Mouse (Mus musculus): ENCODE measurements around the gene Ccl11. TPM values are rescaled to one million over a fixed set of nuclear protein-coding genes. Genes with fewer than 3 reads are reported as not detected.

The Ccl11 gene
- 85.0 and 101 TPM in 2 replicates for polyA plus RNA-seq (2015; fragmentation: Nextera tagmentation; extraction: Ambion mirVana)

GRCm38 (mm10) chr11:82057646-82058045 is at the start of gene Ccl11:
Gene Ccl11, plus strand, starts transcription at chr11:82057823.
- no peaks in the 10 kb centered on the region for H3K9me3 ChIP-seq (ENCODE audit: control insufficient read depth, low read length)
- H3K36me3 ChIP-seq (ENCODE audit: control insufficient read depth, insufficient read depth, low read length), result no peaks in the 10 kb centered on the region
- no peak within 1 kb of the TSS for H3K27ac ChIP-seq (ENCODE audit: low read length)
- peak within 1 kb of the TSS; percentile 50 for H3K9ac ChIP-seq (ENCODE audit: low read length)
- H3K4me2 ChIP-seq (ENCODE audit: low read depth, low read length), result peak within 1 kb of the TSS; percentile 48
- H3K4me1 ChIP-seq (replicated peaks; ENCODE audit: control insufficient read depth, insufficient read depth, low read length), result no peaks in the 10 kb centered on the region
- peak within 1 kb of the TSS; percentile 37 for H3K4me3 ChIP-seq (ENCODE audit: low read length)
- ATAC-seq (ENCODE audit: low read depth), result peak; percentile 83
- no peaks in the 10 kb centered on the region for H3K27me3 ChIP-seq (ENCODE audit: control insufficient read depth, insufficient read depth, low read depth, low read length)
- WGBS, result 56% methylated on average over 6 of the region's 6 CpGs

- peaks cover 5% of the 10 kb centered on the region; the same call in 1 of the 2 replicates for H3K4me1 ChIP-seq (replicated peaks; ENCODE audit: control insufficient read depth, insufficient read depth, low read length)
- 82% methylated on average over 3 of the region's 3 CpGs for WGBS
- no peak overlapping the region for H3K27ac ChIP-seq (ENCODE audit: low read length)
- H3K9ac ChIP-seq (ENCODE audit: low read length), result no peak overlapping the region
- H3K36me3 ChIP-seq (ENCODE audit: control insufficient read depth, insufficient read depth, low read length), result no peaks in the 10 kb centered on the region
- H3K9me3 ChIP-seq (ENCODE audit: control insufficient read depth, low read length), result no peaks in the 10 kb centered on the region
- no peaks in the 10 kb centered on the region for H3K27me3 ChIP-seq (ENCODE audit: control insufficient read depth, insufficient read depth, low read depth, low read length)
- H3K4me3 ChIP-seq (ENCODE audit: low read length), result no peak overlapping the region
- no peak overlapping the region for H3K4me2 ChIP-seq (ENCODE audit: low read depth, low read length)
- ATAC-seq (ENCODE audit: low read depth), result no peak
Observed at GRCm38 (mm10) chr11:82010115-82010514, 47.5 kb upstream of the Ccl11 start.

- no peaks in the 10 kb centered on the region for H3K27me3 ChIP-seq (ENCODE audit: control insufficient read depth, insufficient read depth, low read depth, low read length)
- H3K36me3 ChIP-seq (ENCODE audit: control insufficient read depth, insufficient read depth, low read length), result no peaks in the 10 kb centered on the region
- ATAC-seq (ENCODE audit: low read depth), result peak; percentile 29; the same call in 1 of the 2 replicates
- no peak overlapping the region for H3K9ac ChIP-seq (ENCODE audit: low read length)
- H3K27ac ChIP-seq (ENCODE audit: low read length), result no peak overlapping the region
- H3K9me3 ChIP-seq (ENCODE audit: control insufficient read depth, low read length), result no peaks in the 10 kb centered on the region
- 57% methylated on average over 8 of the region's 8 CpGs for WGBS
- peaks cover 4% of the 10 kb centered on the region; the same call in 1 of the 2 replicates for H3K4me1 ChIP-seq (replicated peaks; ENCODE audit: control insufficient read depth, insufficient read depth, low read length)
- no peak overlapping the region for H3K4me3 ChIP-seq (ENCODE audit: low read length)
- no peak overlapping the region for H3K4me2 ChIP-seq (ENCODE audit: low read depth, low read length)
Observed at GRCm38 (mm10) chr11:82011411-82012193, 46.0 kb upstream of the Ccl11 start.

- H3K4me3 ChIP-seq (ENCODE audit: low read length), result no peak overlapping the region
- H3K9me3 ChIP-seq (ENCODE audit: control insufficient read depth, low read length), result no peaks in the 10 kb centered on the region
- no peak for ATAC-seq (ENCODE audit: low read depth)
- no peak overlapping the region for H3K27ac ChIP-seq (ENCODE audit: low read length)
- 24% methylated on average over 1 of the region's 1 CpGs for whole genome bisulfite sequencing
- H3K4me2 ChIP-seq (ENCODE audit: low read depth, low read length), result no peak overlapping the region
- no peaks in the 10 kb centered on the region for H3K27me3 ChIP-seq (ENCODE audit: control insufficient read depth, insufficient read depth, low read depth, low read length)
- 0 out of 2 replicates have a peak, but pooled peaks cover 3% of the 10 kb centered on the region for H3K4me1 ChIP-seq (replicated peaks; ENCODE audit: control insufficient read depth, insufficient read depth, low read length)
- no peaks in the 10 kb centered on the region for H3K36me3 ChIP-seq (ENCODE audit: control insufficient read depth, insufficient read depth, low read length)
- H3K9ac ChIP-seq (ENCODE audit: low read length), result no peak overlapping the region
Observed at GRCm38 (mm10) chr11:82013756-82014155, 43.9 kb upstream of the Ccl11 start.

- Histone ChIP-seq H3K4me1 (replicated peaks; ENCODE audit: control insufficient read depth, insufficient read depth, low read length) (0 out of 2 replicates have a peak, but pooled peaks cover 3% of the 10 kb centered on the region), H3K9ac (ENCODE audit: low read length) (no peak overlapping the region), H3K9me3 (ENCODE audit: control insufficient read depth, low read length) (no peaks in the 10 kb centered on the region), H3K27ac (ENCODE audit: low read length) (no peak overlapping the region), H3K4me3 (ENCODE audit: low read length) (no peak overlapping the region), H3K27me3 (ENCODE audit: control insufficient read depth, insufficient read depth, low read depth, low read length) (no peaks in the 10 kb centered on the region), H3K36me3 (ENCODE audit: control insufficient read depth, insufficient read depth, low read length) (no peaks in the 10 kb centered on the region), H3K4me2 (ENCODE audit: low read depth, low read length) (no peak overlapping the region)
- WGBS, result 44% methylated on average over 2 of the region's 2 CpGs
- no peak for ATAC-seq (ENCODE audit: low read depth)
Observed at GRCm38 (mm10) chr11:82015066-82015465, 42.6 kb upstream of the Ccl11 start.

- Histone ChIP-seq H3K4me1 (replicated peaks; ENCODE audit: control insufficient read depth, insufficient read depth, low read length) (0 out of 2 replicates have a peak, but pooled peaks cover 3% of the 10 kb centered on the region), H3K4me2 (ENCODE audit: low read depth, low read length) (no peak overlapping the region), H3K9me3 (ENCODE audit: control insufficient read depth, low read length) (no peaks in the 10 kb centered on the region), H3K9ac (ENCODE audit: low read length) (no peak overlapping the region), H3K27ac (ENCODE audit: low read length) (no peak overlapping the region), H3K36me3 (ENCODE audit: control insufficient read depth, insufficient read depth, low read length) (no peaks in the 10 kb centered on the region), H3K27me3 (ENCODE audit: control insufficient read depth, insufficient read depth, low read depth, low read length) (no peaks in the 10 kb centered on the region), H3K4me3 (ENCODE audit: low read length) (no peak overlapping the region)
- no peak for ATAC-seq (ENCODE audit: low read depth)
- WGBS, result 75% methylated on average over 3 of the region's 3 CpGs
Observed at GRCm38 (mm10) chr11:82016181-82016780, 41.3 kb upstream of the Ccl11 start.

GRCm38 (mm10) chr11:82019389-82019788 is 38.2 kb upstream of the Ccl11 start:
- no peak for ATAC-seq (ENCODE audit: low read depth)
- no peaks in the 10 kb centered on the region for H3K27me3 ChIP-seq (ENCODE audit: control insufficient read depth, insufficient read depth, low read depth, low read length)
- no peak overlapping the region for H3K9ac ChIP-seq (ENCODE audit: low read length)
- no peaks in the 10 kb centered on the region for H3K9me3 ChIP-seq (ENCODE audit: control insufficient read depth, low read length)
- no peaks in the 10 kb centered on the region for H3K4me1 ChIP-seq (replicated peaks; ENCODE audit: control insufficient read depth, insufficient read depth, low read length)
- H3K27ac ChIP-seq (ENCODE audit: low read length), result no peak overlapping the region
- H3K4me3 ChIP-seq (ENCODE audit: low read length), result no peak overlapping the region
- H3K36me3 ChIP-seq (ENCODE audit: control insufficient read depth, insufficient read depth, low read length), result no peaks in the 10 kb centered on the region
- WGBS, result 43% methylated on average over 2 of the region's 2 CpGs
- no peak overlapping the region for H3K4me2 ChIP-seq (ENCODE audit: low read depth, low read length)

- no peaks in the 10 kb centered on the region for H3K27me3 ChIP-seq (ENCODE audit: control insufficient read depth, insufficient read depth, low read depth, low read length)
- no peak overlapping the region for H3K27ac ChIP-seq (ENCODE audit: low read length)
- H3K9me3 ChIP-seq (ENCODE audit: control insufficient read depth, low read length), result no peaks in the 10 kb centered on the region
- no peaks in the 10 kb centered on the region for H3K36me3 ChIP-seq (ENCODE audit: control insufficient read depth, insufficient read depth, low read length)
- H3K9ac ChIP-seq (ENCODE audit: low read length), result no peak overlapping the region
- H3K4me2 ChIP-seq (ENCODE audit: low read depth, low read length), result no peak overlapping the region
- no peak for ATAC-seq (ENCODE audit: low read depth)
- no peak overlapping the region for H3K4me3 ChIP-seq (ENCODE audit: low read length)
- H3K4me1 ChIP-seq (replicated peaks; ENCODE audit: control insufficient read depth, insufficient read depth, low read length), result no peaks in the 10 kb centered on the region
Observed at GRCm38 (mm10) chr11:82019793-82020192, 37.8 kb upstream of the Ccl11 start.

- no peaks in the 10 kb centered on the region for H3K27me3 ChIP-seq (ENCODE audit: control insufficient read depth, insufficient read depth, low read depth, low read length)
- H3K4me2 ChIP-seq (ENCODE audit: low read depth, low read length), result no peak overlapping the region
- H3K4me1 ChIP-seq (replicated peaks; ENCODE audit: control insufficient read depth, insufficient read depth, low read length), result no peaks in the 10 kb centered on the region
- H3K9me3 ChIP-seq (ENCODE audit: control insufficient read depth, low read length), result no peaks in the 10 kb centered on the region
- no peaks in the 10 kb centered on the region for H3K36me3 ChIP-seq (ENCODE audit: control insufficient read depth, insufficient read depth, low read length)
- ATAC-seq (ENCODE audit: low read depth), result no peak
- no peak overlapping the region for H3K27ac ChIP-seq (ENCODE audit: low read length)
- H3K9ac ChIP-seq (ENCODE audit: low read length), result no peak overlapping the region
- H3K4me3 ChIP-seq (ENCODE audit: low read length), result no peak overlapping the region
- 43% methylated on average over 3 of the region's 3 CpGs for WGBS
Observed at GRCm38 (mm10) chr11:82021406-82021805, 36.2 kb upstream of the Ccl11 start.
